In the genomic region with DNA sequence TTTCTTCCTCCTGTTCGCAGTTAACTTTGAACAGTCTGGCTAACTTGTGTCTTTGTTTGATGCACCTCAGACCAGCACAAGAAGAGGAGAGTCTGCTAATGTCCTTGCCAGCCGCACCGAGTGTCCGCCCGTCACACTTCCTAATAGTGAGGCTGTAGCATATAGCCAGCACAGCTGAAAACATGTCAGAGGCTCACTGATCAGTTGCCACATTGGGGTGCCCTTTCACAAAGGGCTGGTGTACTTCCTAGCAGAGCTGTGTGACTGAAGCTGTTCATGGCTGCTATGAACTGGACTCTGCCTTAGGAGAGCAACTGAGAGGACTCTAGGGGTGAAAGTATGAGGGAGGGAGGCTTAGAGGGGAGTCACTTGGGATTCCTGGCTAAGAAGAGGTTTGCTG, we compare ENCODE assay signal across 25 mouse cellular contexts.
"Had no signal": no experiment of that assay in that cellular context is flagged by ENCODE, and none has a peak within 500 bp of the region (broad histone marks: within the 10 kb centered on the region; RNA-seq: fewer than 3 reads in every experiment).

No protein-coding gene starts in this region.

- H3K27me3 ChIP-seq: heart, embryonic 12.5 days; hindbrain, embryonic 12.5 days; intestine, embryonic 15.5 days; limb, embryonic 12.5 days had no signal

- H3K4me3 ChIP-seq: gastrocnemius, adult 2 months; heart, embryonic 10.5 days; heart, embryonic 12.5 days; hindbrain, embryonic 10.5 days; hindbrain, embryonic 12.5 days; intestine, embryonic 15.5 days; layer of hippocampus, adult 2 months; left cerebral cortex, adult 2 months; limb, embryonic 10.5 days; limb, embryonic 12.5 days had no signal

- H3K27ac ChIP-seq: gastrocnemius, adult 2 months; heart, embryonic 10.5 days; hindbrain, embryonic 10.5 days; hindbrain, embryonic 12.5 days; hindbrain, embryonic 14.5 days; intestine, embryonic 15.5 days; layer of hippocampus, adult 2 months; left cerebral cortex, adult 2 months; limb, embryonic 10.5 days; limb, embryonic 12.5 days had no signal

- ATAC-seq: forebrain, postnatal 0 days; hindbrain, embryonic 16.5 days; inflammation-experienced regulatory T-cells, adult 6 months; intestine, embryonic 15.5 days; intestine, postnatal 0 days had no signal

- H3K4me1 ChIP-seq: heart, embryonic 10.5 days; heart, embryonic 12.5 days; hindbrain, embryonic 12.5 days; intestine, embryonic 15.5 days; limb, embryonic 10.5 days; limb, embryonic 12.5 days had no signal

- H3K36me3 ChIP-seq: heart, embryonic 10.5 days; heart, embryonic 12.5 days; hindbrain, embryonic 10.5 days; hindbrain, embryonic 12.5 days; intestine, embryonic 15.5 days; limb, embryonic 10.5 days; limb, embryonic 12.5 days had no signal

- DNase-seq: forebrain, postnatal 0 days; gastrocnemius, adult 2 months; gastrocnemius, postnatal 10 days; gastrocnemius, postnatal 25 days; heart, adult 18-20 months; heart, postnatal 10 days; heart, postnatal 4 days; kidney, adult 18-20 months; kidney, adult 8-10 months; kidney, postnatal 10 days; kidney, postnatal 25 days; kidney, postnatal 4 days had no signal
